Mouse (Mus musculus) adrenal gland, postnatal 4 days (tissue): ENCODE results near the gene 9230112D13Rik. TPM values are rescaled to one million over a fixed set of nuclear protein-coding genes. Genes with fewer than 3 reads are reported as not detected.

Experiments used
- DNase-seq, 2 experiments: peaks; one replicate each; pipeline ENCODE4 v3.0.0; 2021 to 2022; ENCODE audit warnings: low spot score in 2 of 2, mixed read lengths in 2 of 2
- long read RNA-seq, 2 experiments: library from polyadenylated mRNA; stranded (forward); transcript quantifications; one replicate each; pipeline ENCODE4 v2.0.0; 2021
- total RNA-seq, 2 experiments: library from RNA; stranded (reverse); gene quantifications; 2 replicates each; pipeline ENCODE4 v1.2.3; 2021

The 9230112D13Rik gene
- not detected for total RNA-seq
- long read RNA-seq, experiment 1 = 0 reads
- long read RNA-seq, experiment 2 = 0 reads

- DNase-seq = no peak
Observed at GRCm38 (mm10) chr14:34522701-34523100, at the start of gene 9230112D13Rik. Gene 9230112D13Rik, minus strand, starts transcription at chr14:34522801.

- DNase-seq = no peak
Observed at GRCm38 (mm10) chr14:34571610-34572387, 49.2 kb upstream of the 9230112D13Rik start.

- DNase-seq = no peak
Observed at GRCm38 (mm10) chr14:34570903-34571302, 48.3 kb upstream of the 9230112D13Rik start.

GRCm38 (mm10) chr14:34570294-34570693 is 47.7 kb upstream of the 9230112D13Rik start:
- peak; percentile 48 to 63 for DNase-seq

GRCm38 (mm10) chr14:34569534-34570194 is 47.1 kb upstream of the 9230112D13Rik start:
- DNase-seq = no peak

GRCm38 (mm10) chr14:34568626-34569025 is 46.0 kb upstream of the 9230112D13Rik start:
- DNase-seq = no peak

GRCm38 (mm10) chr14:34567697-34568096 is 45.1 kb upstream of the 9230112D13Rik start:
- DNase-seq = no peak

GRCm38 (mm10) chr14:34566530-34566929 is 43.9 kb upstream of the 9230112D13Rik start:
- no peak for DNase-seq

- no peak for DNase-seq
Observed at GRCm38 (mm10) chr14:34565711-34566110, 43.1 kb upstream of the 9230112D13Rik start.

GRCm38 (mm10) chr14:34564646-34565045 is 42.0 kb upstream of the 9230112D13Rik start:
- no peak for DNase-seq

- no peak for DNase-seq
Observed at GRCm38 (mm10) chr14:34562393-34562792, 39.8 kb upstream of the 9230112D13Rik start.

- no peak for DNase-seq
Observed at GRCm38 (mm10) chr14:34561647-34562046, 39.0 kb upstream of the 9230112D13Rik start.

- DNase-seq = no peak
Observed at GRCm38 (mm10) chr14:34558947-34559346, 36.3 kb upstream of the 9230112D13Rik start.

- no peak for DNase-seq
Observed at GRCm38 (mm10) chr14:34555211-34555610, 32.6 kb upstream of the 9230112D13Rik start.

- no peak for DNase-seq
Observed at GRCm38 (mm10) chr14:34554047-34554446, 31.4 kb upstream of the 9230112D13Rik start.

GRCm38 (mm10) chr14:34553470-34553869 is 30.9 kb upstream of the 9230112D13Rik start:
- no peak for DNase-seq

- no peak for DNase-seq
Observed at GRCm38 (mm10) chr14:34552226-34552625, 29.6 kb upstream of the 9230112D13Rik start.

- peak; percentile 53 to 71 for DNase-seq
Observed at GRCm38 (mm10) chr14:34549004-34549671, 26.5 kb upstream of the 9230112D13Rik start.

GRCm38 (mm10) chr14:34548391-34549001 is 25.9 kb upstream of the 9230112D13Rik start:
- DNase-seq = peak in 1 of 2 experiments; percentile 28

GRCm38 (mm10) chr14:34544545-34544944 is 21.9 kb upstream of the 9230112D13Rik start:
- no peak for DNase-seq

- no peak for DNase-seq
Observed at GRCm38 (mm10) chr14:34544001-34544400, 21.4 kb upstream of the 9230112D13Rik start.
